Mouse (Mus musculus) heart, embryonic 12.5 days (tissue): ENCODE results near the gene Gm37240. TPM values are rescaled to one million over a fixed set of nuclear protein-coding genes. Genes with fewer than 3 reads are reported as not detected.
A peak's percentile ranks its signal among the peaks of the same experiment; 100 is the strongest.

Source experiments
- ATAC-seq: fragments of 200-750 bp; cut with Nextera tagmentation; 2 replicates; pipeline ENCODE4 v1.8.0; 2017; ENCODE audit warnings: moderate TSS enrichment, moderate library complexity; ENCODE audit not compliant: insufficient number of reproducible peaks, low FRiP score
- H3K27ac ChIP-seq: fragments of 300-500 bp; sonication (generic); 2 replicates; pipeline ENCODE4 v1.5.1; 2016; ENCODE audit warnings: mild to moderate bottlenecking, moderate library complexity; ENCODE audit not compliant: poor library complexity, severe bottlenecking
- H3K27me3 ChIP-seq: fragments of 300-500 bp; sonication (generic); replicated peaks from 2 replicates; pipeline ENCODE4 v1.6.1; 2016; ENCODE audit warnings: mild to moderate bottlenecking, moderate library complexity
- H3K36me3 ChIP-seq: fragments of 300-500 bp; sonication (generic); 2 replicates; pipeline ENCODE4 v1.6.1; 2016; ENCODE audit warnings: mild to moderate bottlenecking, moderate library complexity
- H3K4me1 ChIP-seq: fragments of 300-500 bp; sonication (generic); replicated peaks from 2 replicates; pipeline ENCODE4 v1.6.1; 2016; ENCODE audit warnings: mild to moderate bottlenecking
- H3K4me2 ChIP-seq: fragments of 300-500 bp; sonication (generic); 2 replicates; pipeline ENCODE4 v1.6.1; 2016; ENCODE audit warnings: mild to moderate bottlenecking, moderate library complexity
- H3K4me3 ChIP-seq: fragments of 300-500 bp; sonication (generic); 2 replicates; pipeline ENCODE4 v1.5.1; 2016; ENCODE audit warnings: mild to moderate bottlenecking
- H3K9ac ChIP-seq: fragments of 300-500 bp; sonication (generic); 2 replicates; pipeline ENCODE4 v1.6.1; 2016; ENCODE audit warnings: mild to moderate bottlenecking, moderate library complexity
- H3K9me3 ChIP-seq: fragments of 300-500 bp; sonication (generic); replicated peaks from 2 replicates; pipeline ENCODE4 v1.6.1; 2016; ENCODE audit warnings: mild to moderate bottlenecking, moderate library complexity
- WGBS: fragments of 180-500 bp; shearing (Covaris S2); methylation state at CpG from one replicate; pipeline ENCODE4 v1.1.7; 2016; 5-methylcytosine and 5-hydroxymethylcytosine counted together
- polyA plus RNA-seq: library from polyadenylated mRNA; unstranded; fragments of >200 nt; fragmentation: Nextera tagmentation; extraction: Ambion mirVana; gene quantifications from 2 replicates; pipeline ENCODE4 v1.2.1, GENCODE M21; 2016

The Gm37240 gene
- polyA plus RNA-seq, 1 experiment from 2014 or later, result 4.6 TPM

GRCm38 (mm10) chr3:84468111-84468453, 1419.2 kb downstream of the Gm37240 start:
- H3K36me3 ChIP-seq, result no peaks in the 10 kb centered on the region
- H3K9me3 ChIP-seq, result no peaks in the 10 kb centered on the region
- peaks cover 59% of the 10 kb centered on the region for H3K27me3 ChIP-seq
- no peak overlapping the region for H3K4me3 ChIP-seq
- no peak overlapping the region; the same call in 1 of the 2 replicates for H3K27ac ChIP-seq
- 11% methylated on average over 4 of the region's 4 CpGs for WGBS
- no peak overlapping the region for H3K9ac ChIP-seq
- peak overlapping the region; percentile 34 for H3K4me2 ChIP-seq
- H3K4me1 ChIP-seq, result peaks cover 19% of the 10 kb centered on the region
- peak; percentile 17; the same call in 1 of the 2 replicates for ATAC-seq

DNA sequence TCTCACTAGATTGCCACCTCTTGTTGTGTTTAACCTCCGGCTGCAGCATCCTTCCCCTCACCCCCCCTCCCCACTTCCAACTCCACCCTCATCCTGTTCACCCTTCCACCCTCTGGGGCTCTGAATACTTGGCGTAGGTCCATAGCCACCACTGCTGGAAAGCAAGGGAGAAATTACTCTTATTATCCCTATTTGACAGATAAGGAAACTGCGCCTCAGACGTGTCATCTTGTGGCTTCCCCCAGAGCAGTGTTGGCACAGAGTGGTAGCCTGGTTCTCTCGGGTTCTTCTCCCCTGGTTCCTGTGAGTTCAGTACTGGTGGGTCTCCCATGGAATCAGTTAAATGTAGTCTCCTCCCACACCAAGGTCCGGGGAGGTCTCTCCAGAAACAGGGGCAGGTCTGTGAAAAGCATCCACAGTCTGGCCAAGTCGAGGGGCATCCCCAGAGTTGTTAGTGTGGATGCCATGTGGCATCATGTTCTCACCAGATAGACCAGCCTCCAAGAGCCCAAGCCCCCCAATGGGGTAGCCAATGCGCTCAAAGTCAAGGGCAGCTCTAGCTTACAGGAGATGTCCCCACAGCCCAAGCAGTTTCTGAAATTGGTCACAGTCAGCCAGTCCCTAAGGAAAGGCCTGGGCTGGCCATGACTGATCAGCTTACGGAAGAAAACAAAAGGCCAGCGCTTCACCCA, 1419.8 kb downstream of the Gm37240 start:
- no peaks in the 10 kb centered on the region for H3K36me3 ChIP-seq
- WGBS, result 48% methylated on average over 10 of the region's 10 CpGs
- H3K27me3 ChIP-seq, result peaks cover 55% of the 10 kb centered on the region
- H3K4me3 ChIP-seq, result no peak overlapping the region
- no peaks in the 10 kb centered on the region for H3K9me3 ChIP-seq
- no peak overlapping the region; the same call in 1 of the 2 replicates for H3K27ac ChIP-seq
- H3K4me2 ChIP-seq, result peak overlapping the region; percentile 34
- H3K4me1 ChIP-seq, result peaks cover 19% of the 10 kb centered on the region
- no peak overlapping the region for H3K9ac ChIP-seq
- ATAC-seq, result no peak

DNA sequence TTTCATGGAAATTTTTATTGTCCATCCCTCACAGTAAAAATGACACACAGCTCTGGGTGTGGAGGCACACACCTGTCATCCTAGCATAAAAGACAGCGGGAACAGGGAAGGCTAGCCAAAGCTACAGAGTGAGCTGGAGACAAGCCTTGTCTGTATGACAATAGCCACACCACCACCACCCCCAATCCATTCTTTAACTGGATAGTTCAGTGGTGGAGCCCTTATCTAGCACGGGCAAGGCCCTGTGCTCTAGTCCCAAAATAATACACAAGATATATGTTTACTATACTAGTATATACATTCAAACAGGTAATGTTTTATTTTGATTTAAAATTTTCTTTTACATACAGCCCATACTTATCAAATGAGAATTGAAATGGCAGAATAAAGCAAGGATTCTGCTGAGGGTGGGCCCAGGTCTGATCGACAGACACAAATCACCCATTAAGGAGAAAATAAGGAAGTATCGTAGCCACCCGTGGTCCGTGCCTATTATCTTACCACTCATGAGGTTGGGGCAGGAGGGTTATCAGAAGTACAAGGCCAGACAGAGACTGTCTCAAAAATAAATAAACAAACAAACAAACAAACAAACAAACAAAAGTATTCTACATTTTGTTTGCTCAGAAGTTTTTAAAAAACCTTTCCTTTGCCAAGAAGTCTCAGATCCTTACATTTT, 1421.4 kb downstream of the Gm37240 start:
- 45% methylated on average over 6 of the region's 6 CpGs for WGBS
- Histone ChIP-seq H3K27ac (no peak overlapping the region), H3K9me3 (no peaks in the 10 kb centered on the region), H3K36me3 (no peaks in the 10 kb centered on the region), H3K4me2 (no peak overlapping the region), H3K4me3 (no peak overlapping the region), H3K9ac (no peak overlapping the region), H3K4me1 (peaks cover 28% of the 10 kb centered on the region), H3K27me3 (peaks cover 47% of the 10 kb centered on the region)
- ATAC-seq, result peak; percentile 52; the same call in 1 of the 2 replicates

DNA sequence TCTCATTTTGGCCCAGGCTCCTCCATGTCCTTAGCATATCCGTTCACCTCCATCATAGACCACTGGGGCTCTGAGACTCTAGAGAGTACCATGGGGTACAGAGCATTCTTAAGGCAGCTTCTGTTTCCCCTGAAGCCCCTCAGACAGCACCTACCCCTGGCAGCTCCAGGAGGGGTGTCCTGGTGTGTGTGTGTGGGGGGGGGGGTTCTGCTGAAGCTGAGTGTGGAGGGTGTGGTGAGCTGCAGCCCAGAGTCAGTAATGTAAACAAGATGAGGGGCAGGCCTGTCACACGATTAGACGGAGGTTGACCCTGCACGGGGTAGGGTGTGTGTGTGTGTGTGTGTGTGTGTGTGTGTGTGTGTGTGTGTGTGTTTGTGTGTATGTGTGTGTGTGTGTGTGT, 1425.6 kb downstream of the Gm37240 start:
- WGBS, result 19% methylated on average over 4 of the region's 4 CpGs
- peaks cover 40% of the 10 kb centered on the region for H3K27me3 ChIP-seq
- ATAC-seq, result peak; percentile 79
- no peak overlapping the region for H3K9ac ChIP-seq
- peak overlapping the region; percentile 43 for H3K27ac ChIP-seq
- H3K36me3 ChIP-seq, result no peaks in the 10 kb centered on the region
- peaks cover 21% of the 10 kb centered on the region for H3K4me1 ChIP-seq
- H3K4me3 ChIP-seq, result no peak overlapping the region
- no peaks in the 10 kb centered on the region for H3K9me3 ChIP-seq
- 0 out of 2 replicates have a peak overlapping the region, but pooled peaks have one; percentile 38 for H3K4me2 ChIP-seq

- H3K36me3 ChIP-seq, result no peaks in the 10 kb centered on the region
- H3K27ac ChIP-seq, result peak overlapping the region; percentile 43
- H3K9ac ChIP-seq, result 0 out of 2 replicates have a peak overlapping the region, but pooled peaks have one; percentile 9
- H3K4me3 ChIP-seq, result no peak overlapping the region
- H3K4me1 ChIP-seq, result peaks cover 24% of the 10 kb centered on the region
- WGBS, result under 1% methylated on average over 12 of the region's 12 CpGs
- H3K4me2 ChIP-seq, result peak overlapping the region; percentile 38
- peak; percentile 89 for ATAC-seq
- no peaks in the 10 kb centered on the region for H3K9me3 ChIP-seq
- peaks cover 40% of the 10 kb centered on the region for H3K27me3 ChIP-seq
Measured at GRCm38 (mm10) chr3:84460952-84461351, 1426.4 kb downstream of the Gm37240 start.

- ATAC-seq, result peak; percentile 34
- H3K9ac ChIP-seq, result 0 out of 2 replicates have a peak overlapping the region, but pooled peaks have one; percentile 9
- WGBS, result 17% methylated on average over 3 of the region's 3 CpGs
- H3K27ac ChIP-seq, result peak overlapping the region; percentile 27
- peaks cover 28% of the 10 kb centered on the region for H3K4me1 ChIP-seq
- H3K4me2 ChIP-seq, result peak overlapping the region; percentile 38
- no peak overlapping the region for H3K4me3 ChIP-seq
- H3K27me3 ChIP-seq, result peaks cover 40% of the 10 kb centered on the region
- no peaks in the 10 kb centered on the region for H3K36me3 ChIP-seq
- no peaks in the 10 kb centered on the region for H3K9me3 ChIP-seq
Measured at GRCm38 (mm10) chr3:84460499-84460898, 1426.8 kb downstream of the Gm37240 start.

- H3K27me3 ChIP-seq, result peaks cover 46% of the 10 kb centered on the region
- no peak overlapping the region for H3K4me2 ChIP-seq
- no peak overlapping the region; the same call in 1 of the 2 replicates for H3K27ac ChIP-seq
- no peaks in the 10 kb centered on the region for H3K36me3 ChIP-seq
- peaks cover 15% of the 10 kb centered on the region for H3K4me1 ChIP-seq
- ATAC-seq, result no peak
- no peaks in the 10 kb centered on the region for H3K9me3 ChIP-seq
- WGBS, result 47% methylated on average over 12 of the region's 12 CpGs
- H3K9ac ChIP-seq, result no peak overlapping the region
- no peak overlapping the region for H3K4me3 ChIP-seq
Measured at GRCm38 (mm10) chr3:84455733-84456417, 1431.4 kb downstream of the Gm37240 start.

- WGBS, result 91% methylated on average over 2 of the region's 3 CpGs
- H3K4me2 ChIP-seq, result no peak overlapping the region
- peaks cover 9% of the 10 kb centered on the region for H3K4me1 ChIP-seq
- no peak overlapping the region for H3K27ac ChIP-seq
- H3K27me3 ChIP-seq, result peaks cover 51% of the 10 kb centered on the region
- H3K4me3 ChIP-seq, result no peak overlapping the region
- no peak for ATAC-seq
- no peak overlapping the region for H3K9ac ChIP-seq
- H3K9me3 ChIP-seq, result no peaks in the 10 kb centered on the region
- H3K36me3 ChIP-seq, result no peaks in the 10 kb centered on the region
Measured at GRCm38 (mm10) chr3:84450651-84451050, 1436.7 kb downstream of the Gm37240 start.

GRCm38 (mm10) chr3:84449015-84449414, 1438.3 kb downstream of the Gm37240 start:
- no peak overlapping the region for H3K27ac ChIP-seq
- H3K36me3 ChIP-seq, result no peaks in the 10 kb centered on the region
- H3K4me3 ChIP-seq, result no peak overlapping the region
- H3K27me3 ChIP-seq, result peaks cover 57% of the 10 kb centered on the region
- 79% methylated on average over 9 of the region's 9 CpGs for WGBS
- H3K9me3 ChIP-seq, result no peaks in the 10 kb centered on the region
- no peak overlapping the region for H3K4me2 ChIP-seq
- no peak for ATAC-seq
- no peak overlapping the region for H3K9ac ChIP-seq
- peaks cover 8% of the 10 kb centered on the region; the same call in 1 of the 2 replicates for H3K4me1 ChIP-seq

DNA sequence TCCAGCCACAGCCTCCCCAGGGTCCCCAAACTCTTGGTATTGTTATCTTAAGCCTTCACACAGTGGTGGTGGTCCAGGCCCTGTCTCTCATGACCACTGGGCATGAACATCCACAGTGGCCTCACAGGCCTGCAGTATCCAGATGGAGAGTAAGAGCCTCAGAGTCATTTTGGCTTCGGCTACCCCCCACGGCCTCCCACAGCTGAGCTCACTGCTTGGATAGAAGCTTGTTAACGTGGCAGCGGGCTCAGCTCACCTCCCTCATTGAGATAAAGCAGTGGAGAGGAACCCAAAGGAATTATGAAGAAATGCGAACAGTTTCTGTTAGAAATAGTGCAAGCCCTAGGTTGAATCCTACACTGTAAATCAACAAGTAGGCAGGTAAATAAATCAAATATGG, 1439.5 kb downstream of the Gm37240 start:
- Histone ChIP-seq H3K4me1 (peaks cover 14% of the 10 kb centered on the region; the same call in 1 of the 2 replicates), H3K36me3 (no peaks in the 10 kb centered on the region), H3K27me3 (peaks cover 57% of the 10 kb centered on the region), H3K9ac (no peak overlapping the region), H3K9me3 (no peaks in the 10 kb centered on the region), H3K4me2 (no peak overlapping the region), H3K27ac (no peak overlapping the region), H3K4me3 (no peak overlapping the region)
- no peak for ATAC-seq
- WGBS, result 72% methylated on average over 5 of the region's 5 CpGs
